Mouse (Mus musculus): Measurements from ENCODE around the gene Trim63. TPM values are rescaled to one million over a fixed set of nuclear protein-coding genes. Genes with fewer than 3 reads are reported as not detected.

The Trim63 gene
- 0.36 and 0.60 TPM in 2 replicates for polyA plus RNA-seq (2012; rRNA removed)

DNA sequence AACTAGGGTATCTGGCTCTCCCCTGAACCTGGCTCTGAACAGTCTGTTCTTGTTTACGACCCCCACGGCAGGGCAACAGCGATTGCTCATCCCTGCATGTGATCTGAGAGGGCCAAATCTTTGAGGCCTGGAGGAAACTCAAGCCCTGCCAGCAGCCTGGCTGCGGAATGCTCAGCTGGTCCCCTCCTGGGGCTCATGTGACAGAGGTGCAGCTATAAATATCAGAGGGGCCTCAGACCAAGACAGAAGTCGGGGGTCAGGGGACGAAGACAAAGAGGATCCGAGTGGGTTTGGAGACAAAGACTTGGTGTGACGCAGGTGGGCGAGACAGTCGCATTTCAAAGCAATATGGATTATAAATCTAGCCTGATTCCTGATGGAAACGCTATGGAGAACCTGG lies at the start of gene Trim63:
Gene Trim63, plus strand, starts transcription at position 245 of the 400 bp plus-strand sequence.

DNA sequence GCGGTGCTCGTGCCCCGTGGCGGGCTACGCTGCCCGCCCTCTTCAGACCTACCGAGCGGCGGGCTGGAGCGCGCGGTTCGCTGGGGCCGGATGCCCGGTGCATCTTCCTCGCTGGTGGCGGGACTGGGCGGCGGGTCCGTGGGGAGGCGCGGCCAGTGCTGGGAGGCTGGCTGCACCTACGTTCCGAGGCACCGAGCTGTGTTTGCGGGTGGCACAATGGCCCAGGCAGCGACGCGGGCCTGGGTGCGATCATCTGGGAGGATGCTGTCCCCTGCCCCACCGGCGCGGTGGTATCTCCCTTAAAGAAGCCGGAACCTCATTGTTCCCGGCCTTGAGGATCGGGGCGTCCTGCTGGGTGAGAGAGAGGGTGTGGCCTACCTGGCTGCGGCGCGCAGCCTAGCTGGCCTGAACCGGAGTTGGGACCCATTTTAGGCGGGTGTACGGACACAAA lies 27.3 kb upstream of the Trim63 start, which contains the start of gene Pdik1l:
Gene Pdik1l, minus strand, starts transcription at position 321 of the 451 bp plus-strand sequence.

DNA sequence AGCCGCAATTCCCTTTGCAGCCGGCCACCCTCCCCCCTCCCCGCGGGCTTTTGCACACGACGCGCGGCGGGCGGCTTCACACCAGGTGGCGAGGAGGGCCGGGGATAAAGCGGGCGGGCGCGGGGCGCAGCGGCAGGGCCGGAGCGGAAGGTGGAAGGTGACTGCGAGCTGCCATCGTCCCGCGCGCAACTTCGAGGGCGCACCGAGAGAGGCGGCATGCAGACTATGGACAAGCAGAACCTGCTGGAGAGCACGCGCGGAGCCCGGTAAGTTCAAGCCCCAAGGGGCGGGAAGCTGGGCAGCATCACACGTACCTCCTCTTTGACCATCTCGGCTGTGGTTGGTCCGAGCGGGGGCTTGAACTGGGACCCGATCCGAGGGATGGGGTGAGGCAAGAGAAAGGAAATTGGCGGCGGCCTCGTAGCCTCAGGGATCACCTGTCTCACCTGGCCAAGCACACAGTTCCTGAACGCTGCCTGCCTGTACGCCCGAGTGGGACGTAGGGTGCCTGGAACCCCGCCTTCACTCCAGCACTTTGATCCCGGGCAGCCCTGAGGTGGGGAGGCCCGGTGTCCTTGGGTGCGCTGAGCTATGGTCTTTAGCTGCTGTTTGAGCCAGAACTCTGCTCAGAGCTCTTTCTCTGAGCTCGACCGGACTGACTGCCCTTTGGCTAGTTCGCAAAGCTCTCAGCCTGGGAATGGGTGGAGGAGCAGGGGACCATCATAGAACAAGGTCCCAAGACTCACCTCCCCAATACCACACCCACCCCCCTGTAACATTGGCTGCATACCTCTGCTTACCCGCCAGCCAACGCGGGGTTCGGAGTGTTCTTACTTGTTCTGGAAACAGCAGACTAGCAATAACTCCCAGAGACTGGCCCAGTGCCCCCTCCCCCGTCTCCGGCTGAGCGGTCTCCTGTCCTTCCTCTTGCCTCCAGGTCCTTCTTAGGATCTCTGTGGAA lies 28.4 kb downstream of the Trim63 start, which contains the start of gene Slc30a2:
Gene Slc30a2, plus strand, starts transcription at position 111 of the 961 bp plus-strand sequence.

Other genes with a start within 250 kb of the Trim63 start
- 1.4 TPM in 2 replicates for gene Cd52, start 220.0 kb upstream of the Trim63 start, polyA plus RNA-seq (2012; rRNA removed)
- gene Ubxn11, start 212.6 kb upstream of the Trim63 start, polyA plus RNA-seq (2012; rRNA removed), result 25.0 and 26.3 TPM in 2 replicates
- 303 and 333 TPM in 2 replicates for gene Sh3bgrl3, start 186.3 kb upstream of the Trim63 start, polyA plus RNA-seq (2012; rRNA removed)
- 20.0 and 23.9 TPM in 2 replicates for gene Cep85, start 128.0 kb upstream of the Trim63 start, polyA plus RNA-seq (2012; rRNA removed)
- not detected in 2 replicates for gene Gm7534, start 112.1 kb upstream of the Trim63 start, polyA plus RNA-seq (2012; rRNA removed)
- gene Catsper4, start 87.7 kb upstream of the Trim63 start, polyA plus RNA-seq (2012; rRNA removed), result 0.09 and 0.14 TPM in 2 replicates
- 0.35 and 0.74 TPM in 2 replicates for gene Cnksr1, start 76.7 kb upstream of the Trim63 start, polyA plus RNA-seq (2012; rRNA removed)
- gene E130218I03Rik, start 71.5 kb upstream of the Trim63 start, polyA plus RNA-seq (2012; rRNA removed), result 0.11 TPM in 1 of 2 replicates, not detected in the other
- 14.1 and 14.4 TPM in 2 replicates for gene Zfp593, start 69.5 kb upstream of the Trim63 start, polyA plus RNA-seq (2012; rRNA removed)
- gene Gm30191, start 68.2 kb upstream of the Trim63 start, polyA plus RNA-seq (2012; rRNA removed), result 0.14 and 0.25 TPM in 2 replicates
- 21.6 and 22.1 TPM in 2 replicates for gene Grrp1, start 61.0 kb upstream of the Trim63 start, polyA plus RNA-seq (2012; rRNA removed)
- 17.9 and 19.9 TPM in 2 replicates for gene Pdik1l, start 27.2 kb upstream of the Trim63 start, polyA plus RNA-seq (2012; rRNA removed)
- gene Slc30a2, start 28.1 kb downstream of the Trim63 start, polyA plus RNA-seq (2012; rRNA removed), result 0.05 and 0.69 TPM in 2 replicates
- gene Extl1, start 68.7 kb downstream of the Trim63 start, polyA plus RNA-seq (2012; rRNA removed), result 1.1 and 1.2 TPM in 2 replicates
- gene Pafah2, start 81.2 kb downstream of the Trim63 start, polyA plus RNA-seq (2012; rRNA removed), result 15.4 and 16.4 TPM in 2 replicates
- 2,052 and 2,688 TPM in 2 replicates for gene Stmn1, start 153.2 kb downstream of the Trim63 start, polyA plus RNA-seq (2012; rRNA removed)
- gene Paqr7, start 181.6 kb downstream of the Trim63 start, polyA plus RNA-seq (2012; rRNA removed), result 27.0 and 28.2 TPM in 2 replicates
- 1.6 and 2.1 TPM in 2 replicates for gene Aunip, start 195.9 kb downstream of the Trim63 start, polyA plus RNA-seq (2012; rRNA removed)
- 152 TPM in 2 replicates for gene Mtfr1l, start 220.3 kb downstream of the Trim63 start, polyA plus RNA-seq (2012; rRNA removed)
- gene Selenon, start 237.0 kb downstream of the Trim63 start, polyA plus RNA-seq (2012; rRNA removed), result 29.5 and 30.2 TPM in 2 replicates

Measured in central nervous system, embryonic 18 days (tissue).